Mouse (Mus musculus) mouse trophoblast stem cell (cell line): ENCODE results near the gene Zc3hav1.

Experiments used
- in situ Hi-C, 2 experiments: fragments of 300-500 bp; cut with MseI, MboI; formaldehyde crosslinking; loops; 2 replicates in 1 of 2; 3 replicates in 1 of 2; pipeline ENCODE4 v1.15.1; 2025

The Zc3hav1 gene

DNA sequence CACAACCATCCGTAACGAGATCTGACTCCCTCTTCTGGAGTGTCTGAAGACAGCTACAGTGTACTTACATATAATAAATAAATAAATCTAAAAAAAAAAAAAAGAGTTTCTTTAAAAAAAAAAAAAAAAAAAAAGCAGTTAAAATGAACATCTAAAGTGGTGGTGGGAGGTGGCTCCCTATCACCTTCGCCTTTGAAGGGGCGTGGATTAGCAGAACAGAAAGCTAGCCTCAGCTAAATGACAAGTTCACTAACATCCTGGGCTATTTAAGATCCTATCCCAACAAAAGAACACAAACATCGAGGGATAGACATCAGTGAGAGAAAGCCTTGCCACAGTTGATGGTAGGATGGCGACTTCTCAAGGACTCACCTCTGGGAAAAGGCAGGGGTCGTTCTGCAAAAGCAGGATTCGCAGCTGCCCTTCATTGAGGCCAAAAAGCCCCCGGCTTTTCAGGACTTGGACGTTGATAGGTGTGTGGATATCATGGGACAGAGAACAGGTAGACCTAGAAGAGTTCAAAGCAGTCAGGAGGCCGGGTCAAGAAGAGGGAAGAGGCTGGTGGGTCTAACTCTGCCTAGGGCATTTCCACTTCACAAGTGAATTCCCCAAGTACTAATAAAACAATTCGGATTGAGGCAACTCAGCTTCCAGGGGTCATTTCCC lies 56.7 kb downstream of the Zc3hav1 start:
- in situ Hi-C loops: no loop called here

DNA sequence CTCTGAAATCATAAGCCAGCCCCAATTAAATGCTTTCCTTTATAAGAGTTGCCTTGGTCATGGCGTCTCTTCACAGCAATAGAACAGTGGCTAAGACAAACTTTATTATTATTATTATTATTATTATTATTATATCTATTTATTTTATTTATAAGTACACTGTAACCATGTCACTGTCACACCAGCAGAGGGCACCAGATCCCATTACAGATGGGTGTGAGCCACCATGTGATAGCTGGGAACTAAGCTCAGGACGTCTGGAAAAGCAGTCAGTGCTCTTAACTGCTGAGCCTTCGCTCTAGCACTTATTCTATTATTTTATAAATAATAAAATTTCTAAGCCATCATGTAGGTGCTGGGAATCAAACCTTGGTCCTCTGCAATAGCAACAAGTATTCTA lies 60.7 kb downstream of the Zc3hav1 start:
- in situ Hi-C loops: no loop called here

DNA sequence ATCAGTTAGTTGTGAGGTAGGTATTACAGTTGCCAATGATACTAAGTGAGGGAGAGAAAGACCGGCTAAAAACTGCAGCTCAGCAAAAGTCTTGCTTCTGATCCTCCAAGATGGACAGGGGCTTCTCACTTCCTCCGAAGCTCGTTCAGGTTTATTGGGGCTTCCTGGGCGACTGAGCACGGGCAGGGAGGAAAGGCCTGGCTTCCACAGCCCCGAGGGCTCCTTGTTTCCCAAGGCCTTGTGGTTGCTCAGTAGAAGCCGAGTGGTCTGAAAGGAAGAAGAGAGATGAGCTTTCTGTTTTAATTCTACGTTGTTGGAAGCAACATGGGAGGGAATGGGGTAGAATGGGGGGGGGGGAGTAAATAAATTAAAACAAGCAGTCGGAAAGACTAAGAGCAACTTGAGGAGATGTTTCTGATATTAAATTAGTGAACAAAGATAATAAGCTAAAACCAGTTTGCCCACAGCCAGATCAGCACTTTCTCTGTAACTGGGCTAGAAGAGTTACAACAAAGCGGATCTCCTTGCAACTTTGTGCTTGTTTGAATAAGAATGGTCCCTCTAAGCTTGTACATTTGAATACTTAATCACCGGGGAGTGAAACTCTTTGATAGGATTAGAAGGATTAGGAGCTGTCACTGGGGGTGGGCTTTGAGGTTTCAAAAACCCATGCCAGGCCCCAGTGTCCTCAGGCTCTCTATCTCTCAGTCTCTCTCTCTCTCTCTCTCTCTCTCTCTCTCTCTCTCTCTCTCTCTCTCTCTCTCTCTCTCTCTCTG lies 61.3 kb downstream of the Zc3hav1 start:
- in situ Hi-C loops: no loop called here

DNA sequence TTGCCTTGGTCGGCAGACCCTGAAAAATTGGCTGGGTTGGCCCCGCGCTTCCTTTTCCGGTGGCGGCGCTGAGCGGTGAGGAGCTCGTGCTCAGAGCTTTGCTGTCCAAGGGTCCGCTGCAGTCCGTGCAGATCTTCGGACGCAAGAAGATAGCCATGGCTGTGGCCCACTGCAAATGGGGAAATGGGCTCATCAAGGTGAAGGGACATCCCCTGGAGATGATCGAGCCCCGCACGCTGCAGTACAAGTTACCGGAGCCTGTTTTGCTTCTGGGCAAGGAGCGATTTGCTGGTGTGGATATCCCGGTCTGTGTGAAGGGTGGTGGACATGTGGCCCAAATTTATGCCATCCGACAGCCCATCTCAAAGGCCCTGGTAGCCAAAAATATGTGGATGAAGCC lies 70.0 kb downstream of the Zc3hav1 start:
- in situ Hi-C loops: no loop called here

DNA sequence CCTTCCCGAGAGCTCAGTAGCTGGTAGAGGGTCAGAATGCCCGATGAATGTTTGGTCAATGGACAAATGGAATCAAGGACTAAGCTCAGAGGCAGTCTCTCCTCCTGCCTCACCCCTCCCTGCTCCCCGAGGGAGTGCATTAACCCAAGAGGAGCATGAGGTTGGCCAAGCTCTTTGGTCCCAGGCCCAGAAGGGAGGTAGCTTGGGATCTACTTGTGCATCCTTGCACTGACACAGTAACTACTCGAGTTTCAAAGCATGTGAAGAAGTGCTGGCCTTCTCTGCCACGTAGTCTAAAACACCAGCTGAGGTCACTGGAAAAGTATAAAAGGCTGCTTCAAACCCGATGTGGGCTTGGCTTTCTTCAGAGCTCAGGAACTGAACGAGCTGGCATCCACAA lies 89.9 kb downstream of the Zc3hav1 start:
- in situ Hi-C loops: loop anchor here in 1 of 2 experiments (5.0 kb wide), 1 partner anchor 97 kb away; no protein-coding TSS in a partner anchor

DNA sequence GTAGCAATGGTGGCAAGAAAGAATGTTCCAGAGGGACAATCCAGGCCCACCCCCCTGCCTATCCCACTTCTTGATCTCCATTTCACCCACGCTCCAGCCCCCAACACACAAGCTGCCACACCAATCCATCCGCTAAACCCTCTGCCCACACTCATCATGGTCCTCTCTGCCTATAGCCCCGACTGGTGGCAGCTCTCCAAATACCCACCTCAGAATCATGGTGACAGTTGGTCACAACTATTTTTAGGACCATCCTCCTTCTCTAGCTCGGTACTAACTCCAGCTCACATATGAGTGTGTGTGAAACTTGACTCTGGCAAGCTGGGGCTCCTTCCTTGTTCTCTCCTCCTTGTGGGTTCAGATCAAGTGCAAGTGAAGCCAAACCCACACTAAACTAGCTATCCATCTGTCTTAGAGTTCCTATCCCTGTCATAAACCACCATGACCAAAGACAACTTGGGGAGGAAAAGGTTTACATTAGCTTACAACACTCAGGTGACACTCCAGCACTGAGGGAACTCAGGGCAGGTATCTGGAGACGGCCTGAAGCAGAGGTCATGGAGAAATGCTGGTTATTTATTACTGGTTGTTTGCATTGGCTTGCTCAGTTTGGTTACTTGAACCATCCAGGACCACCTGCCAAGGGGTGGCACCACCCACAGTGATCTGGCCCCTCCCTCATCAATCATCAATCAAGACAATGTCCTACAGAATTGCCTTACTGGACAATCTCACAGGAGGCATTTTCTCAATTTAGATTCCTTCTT lies 90.8 kb downstream of the Zc3hav1 start:
- in situ Hi-C loops: loop anchor here in 1 of 2 experiments (5.0 kb wide), 1 partner anchor 96 kb away; no protein-coding TSS in a partner anchor

DNA sequence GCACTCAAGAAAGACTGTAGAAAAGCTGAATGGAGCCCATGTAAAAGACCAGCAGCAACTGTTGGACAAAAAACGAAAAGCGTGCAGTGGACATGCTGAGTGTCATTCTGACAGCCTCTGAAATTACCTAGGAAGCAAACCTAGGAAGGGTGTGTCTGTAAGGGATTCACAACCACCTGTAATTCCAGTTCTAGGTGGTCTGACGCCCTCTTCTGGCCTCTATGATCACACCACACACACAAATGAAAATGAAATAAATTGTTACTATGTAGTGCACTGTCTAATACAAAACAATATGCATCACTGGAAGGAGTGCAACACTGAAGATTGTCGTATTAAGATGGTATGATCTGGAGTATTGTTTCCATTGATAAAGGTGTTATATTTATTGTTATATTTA lies 92.5 kb downstream of the Zc3hav1 start:
- in situ Hi-C loops: loop anchor here in 1 of 2 experiments (5.0 kb wide), 1 partner anchor 95 kb away; no protein-coding TSS in a partner anchor

DNA sequence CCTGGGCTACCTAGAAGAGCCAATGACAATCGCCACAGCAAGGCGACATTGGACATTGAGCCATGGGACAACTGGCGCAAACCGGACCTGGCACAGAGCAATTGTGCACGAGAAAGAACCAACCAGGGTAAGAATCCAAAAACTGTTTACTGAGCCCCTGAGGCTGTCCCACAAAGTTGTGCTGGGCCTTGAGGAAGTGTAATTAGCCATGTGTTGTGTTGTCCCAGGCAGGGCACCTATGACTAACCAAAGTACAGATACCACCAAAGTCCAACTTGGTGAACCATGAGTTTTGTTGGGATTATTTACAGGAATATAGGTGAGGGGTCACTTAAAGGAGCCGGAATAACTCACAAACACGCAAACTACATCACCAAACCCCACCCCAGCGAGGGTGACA lies 96.9 kb downstream of the Zc3hav1 start:
- in situ Hi-C loops: no loop called here

DNA sequence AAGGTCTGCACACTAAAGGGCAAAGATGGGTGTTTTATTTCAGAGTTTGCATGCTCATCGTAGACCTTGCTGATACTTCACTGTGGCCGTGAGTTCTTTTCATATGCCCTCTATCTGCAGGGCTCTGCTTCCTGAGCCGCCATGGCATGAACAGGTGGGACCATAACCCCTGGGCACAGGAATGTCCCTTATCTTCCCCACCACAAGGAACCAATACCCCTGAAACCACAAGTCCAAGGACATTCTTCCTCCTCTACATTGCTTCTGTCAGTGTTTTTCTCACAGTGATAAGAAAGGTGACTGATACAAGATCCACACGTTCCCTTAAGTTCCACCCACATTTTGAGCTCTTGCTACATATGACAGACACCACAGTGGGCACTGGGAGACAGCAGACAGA lies 97.6 kb downstream of the Zc3hav1 start:
- in situ Hi-C loops: no loop called here

DNA sequence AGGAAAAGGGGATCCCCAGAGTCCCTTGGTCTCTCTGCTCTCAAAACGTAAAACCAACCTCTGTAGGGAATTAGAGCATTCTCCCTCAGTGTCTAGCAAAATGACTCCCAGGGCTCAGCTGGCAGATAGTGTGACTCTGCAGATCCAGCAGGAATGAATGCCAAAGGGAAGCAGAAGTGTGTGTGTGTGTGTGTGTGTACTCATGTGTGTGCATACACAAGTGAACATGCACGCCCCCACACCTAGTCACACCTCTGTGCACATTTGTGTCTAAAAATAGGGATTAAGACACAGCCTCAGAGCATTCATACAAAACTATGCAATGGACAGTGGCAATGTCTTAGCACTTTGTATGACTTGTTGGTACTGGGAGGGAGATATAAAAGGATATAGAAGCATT lies 98.6 kb downstream of the Zc3hav1 start:
- in situ Hi-C loops: no loop called here
